Mouse (Mus musculus) hindbrain, postnatal 0 days (tissue): ENCODE results near the gene Grap. TPM values are rescaled to one million over a fixed set of nuclear protein-coding genes. Genes with fewer than 3 reads are reported as not detected.
A peak's percentile ranks its signal among the peaks of the same experiment; 100 is the strongest.

Experiments
- ATAC-seq: fragments of 200-750 bp; cut with Nextera tagmentation; 2 replicates; pipeline ENCODE4 v1.8.0; 2017; ENCODE audit warnings: mild to moderate bottlenecking, moderate TSS enrichment, moderate library complexity
- DNase-seq: peaks from one replicate; pipeline ENCODE4 v3.0.0-alpha.2; 2015; ENCODE audit warnings: low spot score
- H3K27ac ChIP-seq: fragments of 300-500 bp; sonication (generic); 2 replicates; pipeline ENCODE4 v1.5.1; 2014; ENCODE audit warnings: mild to moderate bottlenecking
- H3K27me3 ChIP-seq: fragments of 300-500 bp; sonication (generic); 2 replicates; pipeline ENCODE4 v1.6.1; 2014; ENCODE audit warnings: low read length, mixed read lengths; ENCODE audit not compliant: insufficient read depth
- H3K36me3 ChIP-seq: fragments of 300-500 bp; sonication (generic); 2 replicates; pipeline ENCODE4 v1.6.1; 2014; ENCODE audit warnings: low read length, mixed read lengths; ENCODE audit not compliant: insufficient read depth
- H3K4me1 ChIP-seq: fragments of 300-500 bp; sonication (generic); 2 replicates; pipeline ENCODE4 v1.6.1; 2014; ENCODE audit warnings: antibody characterized with exemption, low read length, mixed read lengths; ENCODE audit not compliant: insufficient read depth
- H3K4me2 ChIP-seq: fragments of 300-500 bp; sonication (generic); 2 replicates; pipeline ENCODE4 v1.6.1; 2014; ENCODE audit warnings: low read depth, mild to moderate bottlenecking, low read length, moderate library complexity, mixed read lengths
- H3K4me3 ChIP-seq: fragments of 300-500 bp; sonication (generic); 2 replicates; pipeline ENCODE4 v1.5.1; 2014; ENCODE audit warnings: low read length
- H3K9ac ChIP-seq: fragments of 300-500 bp; sonication (generic); replicated peaks from 2 replicates; pipeline ENCODE4 v1.6.1; 2014; ENCODE audit warnings: mild to moderate bottlenecking, low read length, moderate library complexity, mixed read lengths
- H3K9me3 ChIP-seq: fragments of 300-500 bp; sonication (generic); 2 replicates; pipeline ENCODE4 v1.6.1; 2016; ENCODE audit warnings: low read length, mixed read lengths
- CTCF ChIP-seq: IDR thresholded peaks from 2 replicates; pipeline ENCODE4 v1.5.1; 2016; ENCODE audit warnings: antibody characterized with exemption, control low read depth, low read depth
- WGBS: fragments of 180-500 bp; shearing (Covaris S2); extraction: QIAGEN DNeasy Blood & Tissue Kit; methylation state at CpG from one replicate; pipeline ENCODE4 v1.1.7; 2014; 5-methylcytosine and 5-hydroxymethylcytosine counted together
- polyA plus RNA-seq: library from polyadenylated mRNA; unstranded; fragments of >200 nt; fragmentation: Nextera tagmentation; extraction: Ambion mirVana; gene quantifications from 2 replicates; pipeline ENCODE4 v1.2.1, GENCODE M21; 2015
- total RNA-seq: library from RNA; depleted of rRNA; stranded (reverse); fragments of >200 nt; gene quantifications from 2 replicates; pipeline ENCODE4 v1.2.3, GENCODE M21; 2014

Gene Grap
- total and polyA plus RNA-seq, 2 experiments from 2014 or later = 7.4 to 7.7 TPM

DNA sequence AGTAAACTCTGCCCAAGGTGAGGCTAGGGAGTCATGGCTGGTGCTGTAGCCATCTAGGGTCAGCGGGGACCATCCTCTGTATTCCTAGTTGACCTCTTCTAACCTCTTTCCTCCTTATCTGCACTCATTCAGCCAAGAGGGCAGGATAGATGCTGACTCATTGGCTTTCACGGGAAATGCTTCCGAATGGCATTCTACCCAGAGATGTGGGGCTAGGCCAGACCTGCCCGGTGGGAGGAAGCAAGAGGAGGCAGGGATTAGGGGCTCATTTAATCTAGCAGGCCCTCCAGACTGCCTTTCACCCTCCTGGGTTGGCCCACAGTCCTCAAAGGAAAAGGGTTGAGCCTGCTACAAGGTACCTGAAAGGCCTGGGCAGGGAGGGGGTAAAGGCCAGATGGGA, 53.2 kb downstream of the Grap start:
- H3K9ac ChIP-seq = no peak overlapping the region
- H3K4me1 ChIP-seq = no peaks in the 10 kb centered on the region
- no peaks in the 10 kb centered on the region for H3K36me3 ChIP-seq
- no peak overlapping the region for H3K4me3 ChIP-seq
- H3K4me2 ChIP-seq = no peak overlapping the region
- DNase-seq (no peak), ATAC-seq (no peak)
- no peak for TF ChIP-seq CTCF
- no peaks in the 10 kb centered on the region for H3K9me3 ChIP-seq
- H3K27me3 ChIP-seq = no peaks in the 10 kb centered on the region
- no peak overlapping the region for H3K27ac ChIP-seq
- 72% methylated on average over 4 of the region's 4 CpGs for WGBS

DNA sequence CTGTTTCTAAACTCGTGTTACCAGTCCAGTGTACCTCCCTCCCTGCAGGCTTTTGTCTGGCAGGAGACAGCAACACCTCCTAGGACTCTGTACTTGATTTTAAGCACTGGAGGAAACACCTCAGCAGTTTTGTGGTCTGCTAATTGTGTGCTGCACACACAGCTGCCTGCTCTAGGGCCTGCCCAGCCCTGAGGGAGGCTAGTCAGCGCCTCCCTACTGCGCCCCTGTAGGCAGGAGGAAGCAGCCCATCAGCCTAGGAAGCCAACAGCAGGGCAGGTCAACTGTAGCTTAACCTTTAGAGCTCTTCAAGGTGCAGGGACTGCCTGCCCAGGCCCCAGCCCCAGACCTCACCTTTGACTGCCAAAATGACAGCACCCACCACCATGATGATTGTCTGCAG, 55.9 kb downstream of the Grap start:
- DNase-seq (no peak), ATAC-seq (no peak)
- WGBS = 62% methylated on average over 3 of the region's 3 CpGs
- no peaks in the 10 kb centered on the region for H3K4me1 ChIP-seq
- no peak overlapping the region for H3K9ac ChIP-seq
- H3K36me3 ChIP-seq = no peaks in the 10 kb centered on the region
- no peak for TF ChIP-seq CTCF
- no peak overlapping the region for H3K4me2 ChIP-seq
- no peak overlapping the region for H3K4me3 ChIP-seq
- no peaks in the 10 kb centered on the region for H3K27me3 ChIP-seq
- no peak overlapping the region for H3K27ac ChIP-seq
- no peaks in the 10 kb centered on the region for H3K9me3 ChIP-seq

DNA sequence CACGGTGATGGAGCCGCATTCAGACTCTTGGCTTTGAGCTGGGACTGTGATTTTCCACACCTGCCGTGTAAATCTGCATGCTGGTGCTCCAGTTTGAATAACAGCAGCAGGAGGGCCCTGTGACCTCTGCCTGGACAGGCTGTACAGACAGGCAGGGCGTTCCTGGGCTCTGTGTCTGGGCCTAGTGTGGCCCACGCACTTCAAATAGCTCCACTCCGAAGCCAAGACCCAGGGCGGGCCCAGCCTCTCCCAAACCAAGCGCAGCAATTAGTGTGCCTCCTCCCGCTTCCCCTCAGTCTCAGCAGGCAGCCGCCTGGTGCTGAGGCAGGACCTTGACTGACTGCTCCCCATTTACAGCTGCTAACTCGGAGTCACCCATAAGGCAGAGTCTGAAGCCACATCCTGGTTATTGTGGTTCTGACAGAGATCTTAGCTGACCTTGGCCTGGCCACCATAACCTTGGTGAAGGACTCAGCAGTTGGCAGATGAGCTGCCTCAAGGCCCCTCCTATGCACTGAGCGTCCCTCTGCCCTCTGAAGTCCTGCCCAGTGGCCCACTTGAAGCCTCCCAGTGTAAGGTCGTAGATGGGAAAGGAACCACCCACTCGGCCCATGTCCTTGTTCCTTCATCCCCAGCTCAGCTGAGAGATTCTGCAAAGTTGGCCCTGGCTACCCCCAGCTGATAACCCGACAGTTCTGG, 60.2 kb downstream of the Grap start:
- no peaks in the 10 kb centered on the region for H3K9me3 ChIP-seq
- H3K27me3 ChIP-seq = no peaks in the 10 kb centered on the region
- no peak overlapping the region for H3K4me2 ChIP-seq
- H3K4me3 ChIP-seq = no peak overlapping the region
- no peaks in the 10 kb centered on the region for H3K4me1 ChIP-seq
- DNase-seq = no peak
- no peak for ATAC-seq
- 58% methylated on average over 15 of the region's 15 CpGs for WGBS
- no peak for TF ChIP-seq CTCF
- H3K27ac ChIP-seq = no peak overlapping the region
- no peaks in the 10 kb centered on the region for H3K36me3 ChIP-seq
- H3K9ac ChIP-seq = no peak overlapping the region

DNA sequence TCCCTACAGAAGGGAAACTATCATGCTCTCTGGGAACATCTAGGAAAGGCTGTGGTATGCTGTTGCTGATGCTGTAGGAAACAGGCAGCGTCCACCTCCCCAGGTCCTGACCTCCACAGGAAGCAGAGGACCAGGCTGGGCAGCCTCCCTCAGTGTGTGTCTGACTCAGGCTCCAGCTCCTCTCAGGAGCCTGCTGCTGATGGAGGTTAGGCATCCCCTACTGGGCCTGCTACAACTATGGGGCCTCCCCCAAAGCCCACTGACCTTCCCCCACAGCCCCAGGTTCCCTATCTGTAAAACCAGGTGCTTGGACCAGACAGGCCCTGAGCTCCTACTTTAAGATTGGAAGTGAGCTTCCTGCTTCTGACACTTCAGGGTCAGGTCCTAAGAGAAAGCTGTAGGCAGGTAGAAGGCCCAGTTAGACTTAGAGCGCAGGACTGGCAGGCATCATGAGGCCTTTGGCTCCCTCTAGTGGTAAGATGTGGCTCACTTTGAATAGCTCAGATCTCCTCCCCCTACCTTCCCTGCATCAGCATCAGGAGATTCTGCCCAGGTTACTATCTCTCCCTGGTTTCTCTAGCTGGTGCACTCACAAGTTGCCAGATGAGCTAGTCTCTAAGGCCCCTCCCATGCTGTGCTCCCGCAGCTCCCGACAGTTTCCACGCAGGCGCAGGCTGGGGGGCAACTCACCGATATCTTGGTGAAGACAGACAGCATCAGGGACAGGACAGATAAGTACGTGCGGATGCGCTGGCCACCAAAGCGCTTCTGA, 61.5 kb downstream of the Grap start:
- H3K27me3 ChIP-seq = no peaks in the 10 kb centered on the region
- H3K4me1 ChIP-seq = no peaks in the 10 kb centered on the region
- peak; percentile 96 for TF ChIP-seq CTCF
- WGBS = 38% methylated on average over 11 of the region's 11 CpGs
- no peak overlapping the region for H3K9ac ChIP-seq
- ATAC-seq (peak; percentile 89), DNase-seq (peak; percentile 94)
- no peak overlapping the region for H3K4me2 ChIP-seq
- no peak overlapping the region for H3K4me3 ChIP-seq
- H3K27ac ChIP-seq = no peak overlapping the region
- H3K36me3 ChIP-seq = no peaks in the 10 kb centered on the region
- no peaks in the 10 kb centered on the region for H3K9me3 ChIP-seq

DNA sequence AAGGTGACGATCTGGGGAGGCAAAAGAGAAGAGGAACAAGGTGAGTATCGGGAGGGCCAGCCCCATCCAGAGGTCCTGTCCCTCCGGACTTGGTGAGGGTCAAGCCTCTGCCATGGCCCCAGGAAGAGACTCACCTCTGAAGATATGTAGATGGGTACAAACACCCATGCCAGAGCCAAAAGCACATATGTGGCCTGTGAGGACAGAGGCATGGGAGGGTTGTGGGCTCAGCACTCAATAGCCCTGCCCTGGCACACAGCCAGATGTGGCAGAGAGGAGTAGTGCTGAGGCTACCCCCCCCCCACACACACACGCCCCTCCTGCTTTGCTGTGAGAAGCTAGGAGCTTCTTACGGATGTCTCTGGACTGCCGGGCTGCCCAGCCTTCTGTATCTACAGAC, 62.1 kb downstream of the Grap start:
- no peak for TF ChIP-seq CTCF
- peak; percentile 36; the same call in 1 of the 2 replicates for ATAC-seq

DNA sequence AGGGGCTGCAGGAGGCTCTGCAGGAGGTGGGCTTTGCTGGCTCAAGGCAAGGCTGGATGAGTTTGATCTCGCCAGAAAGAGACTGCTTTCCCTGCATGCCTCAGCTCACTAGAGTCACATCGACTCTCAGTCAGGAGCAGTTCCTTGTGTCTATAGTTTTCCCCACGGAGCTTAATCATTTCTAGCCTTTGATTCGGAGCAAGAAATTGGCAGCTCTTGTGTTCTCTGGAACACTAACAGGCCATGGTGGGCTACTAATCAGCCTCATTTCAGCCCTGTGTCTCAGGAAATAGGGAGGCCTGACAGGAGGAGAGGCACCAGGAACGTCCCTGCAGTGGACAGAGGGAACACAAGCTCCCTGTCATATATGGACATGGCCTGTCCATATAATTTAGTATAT, 64.9 kb downstream of the Grap start:
- Histone ChIP-seq H3K9ac (no peak overlapping the region), H3K4me3 (no peak overlapping the region), H3K4me2 (no peak overlapping the region), H3K36me3 (no peaks in the 10 kb centered on the region), H3K27ac (no peak overlapping the region), H3K9me3 (no peaks in the 10 kb centered on the region), H3K4me1 (no peaks in the 10 kb centered on the region), H3K27me3 (no peaks in the 10 kb centered on the region)
- TF ChIP-seq CTCF = no peak
- no peak for ATAC-seq
- DNase-seq = no peak
- 54% methylated on average over 5 of the region's 5 CpGs for WGBS

More for the DNA sequence above, 62.1 kb downstream of the Grap start:
- no peaks in the 10 kb centered on the region for H3K27me3 ChIP-seq
- no peak overlapping the region for H3K4me3 ChIP-seq
- no peak overlapping the region for H3K4me2 ChIP-seq
- H3K4me1 ChIP-seq = no peaks in the 10 kb centered on the region
- no peaks in the 10 kb centered on the region for H3K9me3 ChIP-seq
- 60% methylated on average over 6 of the region's 6 CpGs for WGBS
- no peaks in the 10 kb centered on the region for H3K36me3 ChIP-seq
- no peak overlapping the region for H3K9ac ChIP-seq
- peak; percentile 18 for DNase-seq
- H3K27ac ChIP-seq = no peak overlapping the region

DNA sequence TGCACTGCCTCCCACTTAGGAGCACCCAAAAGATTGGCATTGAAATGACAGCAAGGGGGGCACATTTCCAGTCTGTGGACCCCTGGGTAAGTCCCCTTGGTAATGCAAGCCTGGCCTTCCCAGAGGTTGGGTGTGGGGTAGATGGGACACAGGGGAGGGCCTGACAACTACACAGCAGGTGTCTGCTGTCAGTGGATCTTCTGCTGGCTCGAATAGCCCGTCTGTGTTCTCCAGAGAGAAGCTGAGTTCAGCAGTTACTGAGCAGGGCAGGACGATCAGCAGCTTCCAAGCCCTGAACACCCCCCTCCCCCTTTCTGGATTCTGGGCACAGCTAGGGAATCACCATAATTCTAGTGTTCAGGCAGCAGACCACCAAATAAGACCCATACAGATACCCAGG, 66.3 kb downstream of the Grap start:
- no peak overlapping the region for H3K27ac ChIP-seq
- H3K9ac ChIP-seq = no peak overlapping the region
- WGBS = 44% methylated on average over 3 of the region's 3 CpGs
- H3K4me1 ChIP-seq = no peaks in the 10 kb centered on the region
- no peak overlapping the region for H3K4me2 ChIP-seq
- H3K36me3 ChIP-seq = no peaks in the 10 kb centered on the region
- DNase-seq (no peak), ATAC-seq (no peak)
- H3K27me3 ChIP-seq = no peaks in the 10 kb centered on the region
- no peak for TF ChIP-seq CTCF
- no peak overlapping the region for H3K4me3 ChIP-seq
- H3K9me3 ChIP-seq = no peaks in the 10 kb centered on the region
